Mouse (Mus musculus) ES-E14 (cell line): ENCODE results near the gene Erlin1.

Experiments used
- HCFC1 ChIP-seq: IDR thresholded peaks from 2 replicates; pipeline ENCODE4 v1.6.1; 2012; ENCODE audit warnings: low read length, inconsistent platforms, borderline replicate concordance; ENCODE audit not compliant: insufficient read depth
- ZC3H11A ChIP-seq: IDR thresholded peaks from 2 replicates; pipeline ENCODE4 v1.6.1; 2012; ENCODE audit warnings: low read depth, mild to moderate bottlenecking, inconsistent platforms, low read length, borderline replicate concordance
- ZNF384 ChIP-seq: IDR thresholded peaks from 2 replicates; pipeline ENCODE4 v1.6.1; 2012; ENCODE audit warnings: low read depth, low read length, inconsistent platforms

DNA sequence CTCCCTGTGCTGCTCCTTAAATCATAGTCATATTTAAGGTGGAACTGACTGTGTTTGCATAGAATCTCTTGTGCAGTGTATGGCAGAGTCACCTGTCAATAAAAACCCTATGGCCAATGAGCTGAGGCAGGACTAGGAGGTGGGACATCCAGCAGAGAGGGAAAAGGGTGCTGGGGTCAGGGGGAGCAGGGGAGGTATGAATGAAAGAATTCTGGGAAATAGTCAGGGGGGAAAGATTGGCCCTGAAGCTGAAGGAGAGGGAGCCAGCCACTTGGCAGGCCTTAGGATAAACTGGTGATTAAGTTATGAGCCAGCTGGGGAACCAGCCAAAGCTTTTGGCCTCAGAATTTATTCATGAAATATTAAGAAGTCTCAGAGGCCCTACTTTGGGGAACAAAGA is 39.4 kb upstream of the Erlin1 start:
- no peak for TF ChIP-seq ZNF384
- TF ChIP-seq HCFC1, result no peak
- no peak for TF ChIP-seq ZC3H11A
